Mouse (Mus musculus): ENCODE data around the gene Spaca9.

Spaca9 gene

DNA sequence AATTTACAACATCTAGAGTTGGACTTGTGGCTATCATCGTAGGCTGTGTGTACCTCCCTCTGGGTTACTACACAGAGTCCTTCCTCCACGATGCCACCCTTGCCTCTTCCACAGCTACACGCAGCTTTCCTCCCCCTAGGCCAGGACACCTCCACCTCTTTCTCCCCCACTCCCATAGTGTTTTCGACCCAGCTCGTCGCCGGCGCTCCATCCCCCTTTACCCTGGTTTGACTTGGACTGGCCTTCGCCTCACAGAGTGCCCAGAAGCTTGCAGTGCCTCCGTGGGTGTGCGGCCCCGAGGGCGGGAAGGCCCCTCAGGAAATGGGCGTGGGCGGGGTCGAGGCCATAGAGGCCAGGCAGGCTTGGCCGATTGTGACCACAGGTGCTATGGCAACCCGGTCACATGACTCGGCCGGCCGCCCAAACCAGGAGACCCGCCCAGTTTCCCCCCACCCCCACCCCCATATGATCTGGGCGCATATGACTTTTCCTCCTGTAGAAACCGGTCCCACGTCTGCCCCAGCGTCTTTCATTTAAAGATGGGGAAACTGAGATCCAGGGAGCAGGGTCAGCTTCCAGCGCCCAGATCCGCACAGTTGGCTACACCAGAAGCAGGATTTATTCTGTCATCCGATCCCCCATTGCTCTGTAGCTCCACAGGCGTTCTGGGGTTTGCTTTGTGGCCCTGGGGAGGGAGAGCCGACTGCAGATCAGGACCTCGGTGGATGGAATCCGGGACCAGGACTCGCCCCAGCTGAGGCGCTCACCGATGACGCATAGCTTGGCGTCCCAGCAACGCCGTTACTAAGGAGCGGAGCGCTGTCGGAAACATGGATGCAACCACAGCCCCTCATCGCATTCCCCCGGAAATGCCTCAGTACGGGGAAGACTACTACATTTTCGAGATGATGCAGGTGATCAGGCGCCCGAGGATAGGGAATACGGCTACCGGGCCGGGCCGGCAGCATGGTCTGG, at the start of gene Spaca9, which contains the start of gene Ak8:
TSS of gene Spaca9 (minus strand) at position 367 of the 975 bp plus-strand sequence.
TSS of gene Ak8 (plus strand) at position 804 of the 975 bp plus-strand sequence.
- peak; percentile 79 to 92 for DNase-seq (ENCODE audit: inconsistent age in 2 of 2, low spot score in 1 of 2)

DNA sequence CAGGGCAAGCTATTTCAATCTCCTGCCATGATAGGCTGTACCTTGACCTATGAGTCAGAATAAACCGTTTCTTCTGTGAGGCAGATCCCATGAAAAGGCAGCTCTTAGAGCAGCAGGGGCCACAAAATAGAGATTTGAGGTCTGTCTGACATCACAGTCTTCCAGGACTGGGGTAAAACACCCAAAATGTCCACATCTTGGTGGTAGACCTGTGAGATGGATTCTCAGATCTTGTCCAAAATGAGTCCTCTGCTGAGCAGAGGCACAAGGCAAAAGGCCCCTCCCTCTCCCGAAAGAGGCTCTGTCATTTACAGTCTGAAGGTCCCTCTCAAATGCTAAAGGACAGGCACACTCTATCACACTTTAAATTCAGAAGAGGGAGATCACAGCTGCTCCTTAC, 48.2 kb upstream of the Spaca9 start:
- peak; percentile 54 to 90 for DNase-seq (ENCODE audit: inconsistent age in 2 of 2, low spot score in 1 of 2)

DNA sequence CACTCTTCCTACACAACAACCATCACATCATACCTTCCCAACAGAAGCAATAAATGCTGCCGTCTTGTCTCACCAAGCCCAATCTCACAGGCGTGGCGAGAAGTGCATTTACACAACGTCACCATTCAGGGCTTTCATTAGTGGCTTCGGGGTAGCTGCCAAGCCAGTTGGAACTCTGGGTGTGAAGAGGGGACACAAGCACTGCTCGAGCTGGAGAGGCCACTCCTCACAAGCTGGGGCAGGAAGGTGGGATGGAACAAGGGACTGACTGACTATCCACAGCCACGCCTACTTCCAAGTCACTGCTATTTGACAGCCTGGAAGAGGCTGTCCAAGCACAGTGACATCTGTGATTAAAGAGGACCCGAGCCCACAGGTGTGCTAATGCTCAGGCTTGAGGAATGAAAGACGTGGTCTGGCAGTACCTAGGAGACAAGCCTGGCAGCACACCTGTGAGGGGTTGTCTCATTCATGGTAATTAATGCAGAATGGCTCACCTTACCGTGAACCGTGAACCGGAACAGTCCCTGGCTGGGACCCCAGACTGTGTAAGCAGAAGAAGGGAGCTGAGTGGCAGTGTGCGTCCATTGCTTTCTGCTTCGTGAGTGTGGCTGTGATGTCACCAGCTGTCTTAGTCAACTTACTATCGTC, 47.3 kb upstream of the Spaca9 start:
- DNase-seq (ENCODE audit: inconsistent age in 2 of 2, low spot score in 1 of 2): no peak

DNA sequence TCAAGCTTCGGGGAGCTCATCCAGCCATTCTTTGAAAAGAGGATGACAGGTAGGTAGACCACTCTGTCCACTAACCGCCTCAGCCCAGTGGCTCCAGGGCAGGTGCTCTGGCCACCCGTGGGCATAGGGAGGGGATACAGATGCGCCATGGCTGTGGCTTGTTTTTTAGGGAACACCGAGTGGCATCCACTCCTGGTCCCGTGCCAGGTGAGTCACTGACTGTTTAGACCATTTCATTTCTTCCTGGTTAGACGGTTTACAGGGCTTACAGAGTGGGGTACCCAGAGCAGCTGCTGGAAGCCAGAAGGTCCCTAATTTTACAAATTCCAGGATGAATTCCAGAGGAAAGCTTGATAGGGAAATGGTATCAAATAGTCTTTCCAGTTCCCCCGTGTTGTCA, 43.2 kb upstream of the Spaca9 start:
- peak; percentile 43 to 60 for DNase-seq (ENCODE audit: inconsistent age in 2 of 2, low spot score in 1 of 2)

DNA sequence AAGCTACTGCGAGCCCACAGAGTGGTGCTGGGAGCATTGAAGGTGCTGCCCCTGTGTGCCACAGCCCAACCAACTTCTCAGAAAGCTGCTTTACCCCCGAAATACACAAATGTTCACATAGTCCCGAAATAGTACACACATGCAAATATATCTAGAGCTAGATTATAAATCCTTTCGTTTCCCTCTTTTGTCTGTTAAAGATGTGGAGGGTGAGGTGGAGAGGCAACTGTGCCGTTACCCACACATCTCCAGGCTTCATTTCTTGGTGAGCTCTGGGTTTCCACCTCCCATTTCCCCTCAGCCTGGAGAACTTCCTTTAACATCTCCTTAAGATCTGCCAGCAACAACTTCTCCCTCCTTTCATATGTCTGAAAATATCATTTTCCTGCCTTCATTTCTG, 40.6 kb upstream of the Spaca9 start:
- DNase-seq (ENCODE audit: inconsistent age in 2 of 2, low spot score in 1 of 2): no peak

- no peak for DNase-seq (ENCODE audit: inconsistent age in 2 of 2, low spot score in 1 of 2)
Observed at GRCm38 (mm10) chr2:28737112-28737511, 37.6 kb upstream of the Spaca9 start.

DNA sequence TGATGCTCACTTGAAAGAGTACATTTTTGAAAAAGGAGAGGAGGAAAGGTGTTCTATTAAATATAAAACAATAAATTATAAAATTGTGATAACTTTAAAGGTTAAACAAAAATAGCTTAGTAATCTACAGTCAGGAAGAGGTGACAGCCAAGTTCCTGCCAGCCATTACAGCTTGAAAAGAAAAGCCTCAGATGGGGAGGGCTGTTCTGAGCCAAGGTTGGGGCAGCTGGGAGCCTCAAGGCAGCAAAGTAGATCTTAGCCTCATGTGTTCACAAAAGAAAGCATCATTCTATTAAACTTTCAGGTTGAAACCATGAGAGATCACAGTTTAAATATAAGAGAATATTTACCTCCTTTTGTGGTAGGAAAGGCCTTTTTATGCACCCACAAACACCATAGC, 31.1 kb upstream of the Spaca9 start:
- DNase-seq (ENCODE audit: inconsistent age in 2 of 2, low spot score in 1 of 2): no peak

- DNase-seq (ENCODE audit: inconsistent age in 2 of 2, low spot score in 1 of 2): no peak
Observed at GRCm38 (mm10) chr2:28727786-28728404, 28.4 kb upstream of the Spaca9 start.

DNA sequence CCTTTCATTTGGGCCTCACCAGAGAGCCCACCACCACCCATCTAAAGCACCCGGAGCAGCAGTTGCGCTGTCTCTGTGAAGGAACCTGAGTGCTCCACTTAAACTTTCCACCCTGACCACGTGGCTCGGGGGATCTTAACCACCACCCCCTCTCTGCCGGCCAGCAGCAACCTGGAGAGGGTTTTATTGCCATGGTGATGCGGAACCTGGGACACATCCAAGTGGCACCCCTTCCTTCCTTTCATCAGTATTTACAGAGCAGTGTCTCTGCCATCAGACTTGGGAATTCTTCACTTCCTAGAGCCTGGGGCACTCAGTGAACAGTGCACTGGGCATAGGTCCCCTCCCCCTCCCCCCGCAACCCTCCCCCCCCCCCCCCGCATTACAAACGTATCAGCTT, 24.4 kb upstream of the Spaca9 start:
- DNase-seq (ENCODE audit: inconsistent age in 2 of 2, low spot score in 1 of 2): no peak

- no peak for DNase-seq (ENCODE audit: inconsistent age in 2 of 2, low spot score in 1 of 2)
Observed at GRCm38 (mm10) chr2:28722419-28722818, 22.9 kb upstream of the Spaca9 start.

GRCm38 (mm10) chr2:28713036-28713435, 13.5 kb upstream of the Spaca9 start:
- no peak for DNase-seq (ENCODE audit: inconsistent age in 2 of 2, low spot score in 1 of 2)

DNA sequence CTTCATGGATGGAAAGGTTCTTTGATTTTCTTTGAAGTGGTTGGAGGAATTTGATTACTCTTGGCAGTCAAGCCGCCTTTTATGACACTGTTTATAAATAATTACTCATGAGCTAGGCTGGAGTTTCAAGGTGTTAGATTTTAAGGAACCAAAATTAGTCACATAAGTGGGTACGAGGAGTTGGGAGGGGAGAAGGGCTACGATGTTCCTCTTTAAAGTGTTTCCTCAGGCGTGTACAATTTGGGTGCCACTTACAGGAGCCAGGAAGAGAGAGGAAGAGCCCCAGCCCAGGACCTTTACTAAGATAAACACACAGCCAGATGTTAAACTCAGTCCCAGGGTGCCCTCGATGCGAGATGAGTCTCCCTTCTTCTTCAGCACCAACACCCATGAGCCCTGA, 7.3 kb upstream of the Spaca9 start:
- no peak for DNase-seq (ENCODE audit: inconsistent age in 2 of 2, low spot score in 1 of 2)

GRCm38 (mm10) chr2:28706106-28706636, 6.6 kb upstream of the Spaca9 start:
- DNase-seq (ENCODE audit: inconsistent age in 2 of 2, low spot score in 1 of 2): no peak

GRCm38 (mm10) chr2:28701646-28702262, 2.2 kb upstream of the Spaca9 start:
- DNase-seq (ENCODE audit: inconsistent age in 2 of 2, low spot score in 1 of 2): no peak

GRCm38 (mm10) chr2:28698566-28698965, 961 bp downstream of the Spaca9 start:
- DNase-seq (ENCODE audit: inconsistent age in 2 of 2, low spot score in 1 of 2): peak in 1 of 2 experiments; percentile 30

DNA sequence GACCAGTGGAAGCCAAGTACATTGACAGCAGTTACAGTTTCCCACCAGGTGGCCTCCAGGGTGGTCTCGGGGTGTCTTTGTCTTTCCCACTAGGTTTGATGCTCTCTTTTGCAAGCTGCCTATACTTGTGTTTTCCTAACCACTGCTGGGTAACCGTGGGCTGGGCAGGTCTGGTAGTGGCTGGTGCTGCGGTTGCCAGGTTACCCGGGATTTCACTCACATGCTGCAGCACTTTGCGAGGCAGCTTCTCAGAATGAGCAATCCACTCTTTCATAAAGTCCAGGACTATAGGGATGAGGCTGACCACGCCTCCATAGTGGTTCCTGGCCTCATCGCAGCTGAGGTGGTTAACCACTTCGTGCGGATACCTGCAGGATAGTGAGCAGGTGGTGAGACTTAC, 6.8 kb downstream of the Spaca9 start:
- no peak for DNase-seq (ENCODE audit: inconsistent age in 2 of 2, low spot score in 1 of 2)

- peak in 1 of 2 experiments; percentile 64 for DNase-seq (ENCODE audit: inconsistent age in 2 of 2, low spot score in 1 of 2)
Observed at GRCm38 (mm10) chr2:28688431-28688830, 11.1 kb downstream of the Spaca9 start.

DNA sequence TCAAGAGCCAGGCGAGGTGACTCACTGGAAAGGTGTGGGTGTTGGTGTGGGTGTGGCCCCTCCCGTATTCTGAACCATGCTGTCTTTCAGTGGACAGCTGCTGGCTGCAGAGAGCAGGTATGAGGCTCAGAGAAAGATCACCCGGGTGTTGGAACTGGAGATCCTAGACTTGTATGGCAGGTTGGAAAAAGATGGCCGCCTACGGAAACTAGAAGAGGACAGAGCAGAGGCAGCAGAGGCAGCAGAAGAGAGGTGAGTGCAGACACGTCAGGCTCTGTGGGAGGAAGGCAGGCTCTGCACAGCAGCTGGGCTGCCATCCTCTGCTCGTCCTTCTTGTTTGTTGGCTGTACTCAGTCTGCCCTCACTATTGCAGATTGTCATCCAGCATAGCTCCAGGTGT, 13.6 kb downstream of the Spaca9 start:
- DNase-seq (ENCODE audit: inconsistent age in 2 of 2, low spot score in 1 of 2): no peak

- peak; percentile 62 to 85 for DNase-seq (ENCODE audit: inconsistent age in 2 of 2, low spot score in 1 of 2)
Observed at GRCm38 (mm10) chr2:28681718-28682117, 17.8 kb downstream of the Spaca9 start.

DNA sequence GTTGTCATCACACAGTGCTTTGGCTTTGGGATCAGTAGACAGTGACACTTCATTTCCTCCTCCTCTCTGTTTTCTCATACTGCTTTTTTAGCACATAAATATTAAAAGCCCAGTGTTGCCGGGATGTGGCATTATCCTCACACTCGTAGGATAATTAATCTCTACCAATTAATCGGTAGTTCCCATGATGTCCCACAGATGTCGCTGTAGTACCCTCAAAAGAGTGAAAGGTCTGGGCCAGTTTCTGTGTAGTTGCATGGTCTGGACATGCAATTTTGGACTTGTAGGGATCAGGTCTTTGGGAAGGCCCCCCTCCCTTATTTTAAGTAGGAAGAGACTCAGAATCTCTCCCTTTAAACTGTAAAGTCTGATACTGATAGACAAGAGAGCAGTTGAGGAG, 18.8 kb downstream of the Spaca9 start:
- peak in 1 of 2 experiments; percentile 66 for DNase-seq (ENCODE audit: inconsistent age in 2 of 2, low spot score in 1 of 2)

GRCm38 (mm10) chr2:28676005-28676404, 23.5 kb downstream of the Spaca9 start:
- no peak for DNase-seq (ENCODE audit: inconsistent age in 2 of 2, low spot score in 1 of 2)
